Mouse (Mus musculus) thymus, postnatal 10 days (tissue): ENCODE data around the gene D5Ertd579e.

ENCODE experiments used
- DNase-seq, 2 experiments: peaks; one replicate each; pipeline ENCODE4 v3.0.0; 2021; ENCODE audit warnings: low spot score in 2 of 2

D5Ertd579e gene

DNA sequence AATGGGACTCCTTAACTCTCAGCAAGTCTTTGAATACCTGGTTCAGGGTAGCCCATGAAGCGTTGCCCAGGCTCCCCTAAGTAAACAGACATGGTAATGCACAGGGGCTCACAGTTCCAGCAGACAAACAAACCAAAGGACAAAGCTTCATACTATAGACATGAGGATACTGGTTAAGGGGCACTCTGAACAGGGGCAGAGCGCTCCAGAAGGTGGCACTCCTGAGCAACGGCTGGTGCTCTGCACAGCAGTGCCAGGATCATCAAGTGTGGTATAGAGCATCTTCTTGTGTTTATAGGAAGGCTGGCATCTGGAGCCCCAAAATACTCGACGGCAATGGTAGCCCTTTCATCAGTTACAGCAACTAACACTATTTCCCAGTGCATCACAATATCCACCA is 92.8 kb downstream of the D5Ertd579e start:
- peak; percentile 18 to 68 for DNase-seq

DNA sequence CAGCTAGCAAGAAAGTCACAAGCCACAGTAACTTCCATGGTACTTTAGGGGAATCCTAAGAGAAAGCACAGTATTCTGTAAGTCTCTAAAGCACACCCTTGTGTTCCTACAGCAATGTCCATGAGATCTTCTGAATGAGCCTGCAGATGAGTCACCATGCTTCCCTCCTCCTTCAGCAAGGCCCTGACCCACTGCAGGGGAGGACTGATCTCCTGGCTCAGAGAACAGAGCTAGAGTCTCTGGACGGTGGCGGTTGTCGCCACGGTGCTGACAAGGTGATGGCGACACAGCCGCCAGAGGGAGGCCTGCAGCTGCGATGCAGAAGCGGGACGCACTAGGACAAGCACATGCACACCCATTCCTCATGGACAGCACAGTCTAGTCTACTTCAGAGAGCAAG is 93.8 kb downstream of the D5Ertd579e start:
- no peak for DNase-seq

DNA sequence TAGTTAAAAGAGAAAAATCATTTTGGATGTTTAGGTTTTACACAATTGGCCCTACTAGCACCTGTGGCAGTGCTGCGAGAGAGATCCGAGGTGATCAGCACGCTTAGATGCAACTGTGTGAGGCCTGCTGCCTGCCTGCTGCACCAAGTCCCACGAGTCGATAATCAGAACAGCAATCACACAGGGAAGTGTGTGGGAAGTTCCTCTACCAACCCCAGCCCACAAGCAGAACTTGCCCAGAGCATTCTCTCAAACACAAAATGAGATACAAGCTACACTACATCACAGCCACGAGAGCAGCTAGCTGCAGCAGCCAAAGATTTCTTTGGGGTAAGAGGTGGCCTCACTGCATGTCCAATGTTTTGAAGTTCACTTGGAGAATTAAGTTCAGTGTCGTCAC is 94.3 kb downstream of the D5Ertd579e start:
- no peak for DNase-seq

DNA sequence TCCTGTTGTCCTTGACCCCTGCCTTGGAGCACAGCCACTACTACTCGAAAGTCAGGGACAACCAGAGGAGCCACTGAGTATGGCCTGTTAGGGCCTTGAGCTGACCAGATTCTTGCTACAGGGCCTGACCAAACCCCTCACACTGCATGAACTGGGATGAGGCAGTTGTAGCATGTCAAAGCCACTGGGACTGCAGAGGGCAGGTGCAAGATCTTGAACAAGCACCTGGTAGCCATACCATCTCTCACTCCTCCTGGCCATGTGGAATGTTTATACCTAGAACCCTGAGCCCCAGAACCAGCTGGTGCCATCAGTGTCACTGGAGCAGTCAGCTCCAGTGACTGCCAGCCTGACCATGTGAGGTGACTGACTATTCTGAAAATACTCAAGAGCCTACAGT is 96.9 kb downstream of the D5Ertd579e start:
- DNase-seq, result no peak

DNA sequence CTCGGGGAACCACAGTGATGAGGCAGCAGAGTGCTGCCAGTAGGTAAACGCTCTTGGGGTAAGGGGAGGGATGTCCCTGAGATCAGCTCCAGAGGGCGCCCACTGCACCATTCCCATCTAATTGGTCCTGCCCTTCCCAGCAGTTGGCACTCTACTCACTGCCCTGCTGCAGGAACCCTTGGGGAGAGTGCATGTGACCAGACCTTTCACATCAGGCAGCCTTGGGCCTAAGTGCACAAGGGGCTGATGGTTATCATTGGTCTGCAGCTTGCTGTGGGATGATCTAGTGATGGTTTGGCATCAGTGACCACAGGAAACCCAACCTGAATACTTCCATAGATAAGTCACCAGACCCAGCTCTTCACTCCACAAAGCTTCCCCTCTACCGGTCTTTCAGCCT is 98.2 kb downstream of the D5Ertd579e start:
- DNase-seq, result no peak

DNA sequence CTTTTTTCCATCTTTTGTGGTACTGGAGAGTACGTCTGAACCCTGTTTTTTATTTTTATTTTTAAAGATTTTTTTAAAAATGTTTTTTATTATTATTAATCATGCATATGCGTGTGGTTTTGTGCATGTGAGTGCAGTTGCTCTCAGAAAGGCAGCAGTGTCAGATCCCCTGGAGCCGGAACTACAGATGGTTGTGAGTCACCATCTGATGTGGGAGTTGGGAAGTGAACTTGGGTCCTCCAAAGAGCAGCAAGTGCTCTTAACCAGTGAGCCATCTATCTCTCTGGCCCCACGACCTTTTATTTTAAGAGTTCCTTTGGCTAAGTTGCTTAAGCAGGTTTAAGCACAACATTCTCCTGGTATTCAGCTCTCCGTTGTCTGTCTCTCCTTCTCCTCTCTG is 99.6 kb downstream of the D5Ertd579e start:
- no peak for DNase-seq

DNA sequence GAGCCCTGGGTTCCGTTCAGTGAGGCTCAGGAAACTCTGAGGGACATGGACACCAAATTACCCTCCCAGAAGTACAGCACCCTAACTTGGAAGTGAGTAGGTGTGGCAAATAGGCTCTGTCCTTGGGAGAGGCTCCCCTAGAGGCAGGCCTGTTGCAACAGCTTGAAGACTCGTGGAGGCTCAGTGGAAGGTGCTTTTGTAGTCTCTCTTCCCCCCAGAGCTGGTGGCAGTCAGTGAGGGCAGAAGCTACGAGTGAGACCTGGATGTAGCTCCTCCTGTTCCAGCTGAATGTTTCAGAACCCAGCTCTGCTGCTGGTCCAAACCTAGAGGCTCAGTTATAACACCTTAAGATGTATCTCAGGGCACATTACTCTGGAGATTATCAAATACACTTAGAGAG is 100.7 kb downstream of the D5Ertd579e start:
- DNase-seq, result no peak

DNA sequence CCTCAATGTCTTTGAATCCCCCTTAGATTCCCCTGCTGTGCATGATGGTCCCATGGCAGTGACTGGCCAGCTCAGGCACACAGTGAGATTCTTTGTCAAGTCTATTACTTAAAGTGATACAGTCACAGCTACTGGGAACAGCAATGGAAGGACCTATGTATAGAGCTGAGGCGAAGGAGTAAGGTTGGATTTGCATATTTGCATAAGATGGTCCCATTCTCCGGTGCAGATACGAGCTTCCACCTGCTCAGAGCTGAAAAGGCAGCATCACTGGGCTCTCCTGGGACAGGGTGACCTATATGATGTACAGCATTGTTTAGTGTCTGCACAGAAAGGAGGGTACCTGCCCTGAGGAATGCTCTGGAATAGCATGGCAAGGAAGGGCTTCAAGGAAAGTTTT is 101.5 kb downstream of the D5Ertd579e start:
- DNase-seq, result no peak

DNA sequence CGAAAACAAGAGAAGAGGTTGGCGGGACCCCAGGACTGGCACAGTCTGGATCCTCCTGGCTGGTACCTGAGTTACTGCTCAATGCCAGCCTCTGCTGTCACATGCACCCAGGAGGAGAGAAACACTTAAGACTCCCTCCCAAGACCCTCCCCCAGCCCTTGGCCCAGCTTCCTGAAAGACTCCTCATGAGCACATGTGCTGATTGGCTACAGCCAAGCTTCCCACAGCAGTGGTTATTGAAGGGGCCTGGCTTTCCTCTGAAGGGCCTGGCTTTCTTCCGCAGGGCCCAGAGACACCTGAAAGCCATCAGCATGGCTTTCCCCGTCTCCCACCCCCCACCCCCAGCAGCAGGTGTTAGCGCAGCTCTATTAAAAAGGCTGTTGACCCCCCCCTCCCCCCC is 102.6 kb downstream of the D5Ertd579e start, which contains the start of gene Tbc1d14:
TSS of gene Tbc1d14 (minus strand) at position 101 of the 400 bp plus-strand sequence.
- DNase-seq, result no peak

DNA sequence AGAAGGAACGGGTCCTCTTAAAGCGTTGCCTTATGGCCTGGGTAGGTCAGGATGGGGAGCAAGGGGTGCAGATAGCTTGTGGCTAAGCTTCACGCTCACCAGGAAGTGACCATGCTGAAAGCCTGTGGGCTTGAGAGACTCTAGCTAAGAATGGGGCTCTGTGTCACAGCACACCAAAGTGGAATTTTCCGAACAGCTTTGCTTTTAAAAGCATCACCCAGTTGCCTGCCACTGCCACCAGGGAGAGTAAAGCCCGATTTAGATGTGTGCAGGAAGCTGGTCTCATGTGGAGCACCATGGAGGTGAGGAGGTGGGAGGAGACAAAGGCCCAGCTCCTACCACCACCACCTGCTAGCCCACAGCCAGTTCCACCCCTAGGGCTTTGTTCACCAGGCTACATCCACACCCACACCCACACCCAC is 105.3 kb downstream of the D5Ertd579e start:
- DNase-seq, result no peak

DNA sequence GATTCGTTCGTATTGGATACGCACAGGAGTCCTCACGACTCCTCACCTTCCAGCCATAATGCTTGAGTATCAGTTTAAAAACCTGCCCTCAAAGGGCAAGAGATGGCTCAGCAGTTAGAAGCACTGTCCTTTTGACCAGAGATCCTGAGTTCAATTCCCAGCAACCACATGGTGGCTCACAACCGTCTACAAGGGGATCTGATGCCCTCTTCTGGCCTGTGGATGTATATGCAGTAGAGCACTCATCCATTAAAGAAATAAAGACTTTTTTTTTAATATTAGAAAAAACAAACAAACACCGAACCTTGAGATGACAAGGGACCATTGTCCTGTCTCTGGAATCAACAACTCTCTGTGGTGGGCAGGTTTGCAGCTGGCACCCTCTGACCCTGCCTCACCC is 111.5 kb downstream of the D5Ertd579e start:
- no peak for DNase-seq

DNA sequence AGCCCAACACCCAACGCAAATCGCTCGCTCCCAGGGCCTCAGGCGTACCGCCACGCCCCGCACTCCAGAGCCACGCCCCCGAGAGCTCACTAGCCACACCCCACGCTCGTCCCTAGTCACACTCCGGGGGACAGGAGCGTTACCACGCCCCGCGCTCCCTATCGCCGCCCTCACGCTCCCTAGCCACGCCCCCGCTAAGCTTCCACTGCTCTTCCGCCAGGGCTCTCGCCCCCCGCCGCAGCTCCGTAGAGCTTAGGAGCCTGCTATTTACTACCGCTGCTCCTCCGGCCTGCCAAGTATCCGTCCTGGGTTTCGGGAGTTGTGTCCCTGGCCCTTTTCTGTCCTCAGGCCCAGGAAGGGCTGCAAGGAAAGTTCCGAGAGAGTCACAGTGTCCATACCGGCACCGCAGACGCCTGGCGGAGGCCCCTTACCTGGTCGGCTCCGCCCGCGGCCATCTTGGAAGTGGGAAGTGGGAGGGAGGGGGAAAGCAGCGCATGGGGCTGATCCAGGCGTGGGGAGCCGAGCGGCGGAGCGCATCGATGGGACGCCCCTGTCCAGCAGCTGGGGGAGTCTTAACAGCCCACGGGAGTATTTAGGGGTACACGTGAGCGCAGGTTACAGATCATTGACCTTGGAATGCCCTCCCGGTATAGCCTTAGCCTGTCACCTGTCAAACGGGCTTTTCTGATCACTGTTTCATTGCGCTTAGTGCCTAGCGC is 113.7 kb downstream of the D5Ertd579e start:
- peak; percentile 100 for DNase-seq

DNA sequence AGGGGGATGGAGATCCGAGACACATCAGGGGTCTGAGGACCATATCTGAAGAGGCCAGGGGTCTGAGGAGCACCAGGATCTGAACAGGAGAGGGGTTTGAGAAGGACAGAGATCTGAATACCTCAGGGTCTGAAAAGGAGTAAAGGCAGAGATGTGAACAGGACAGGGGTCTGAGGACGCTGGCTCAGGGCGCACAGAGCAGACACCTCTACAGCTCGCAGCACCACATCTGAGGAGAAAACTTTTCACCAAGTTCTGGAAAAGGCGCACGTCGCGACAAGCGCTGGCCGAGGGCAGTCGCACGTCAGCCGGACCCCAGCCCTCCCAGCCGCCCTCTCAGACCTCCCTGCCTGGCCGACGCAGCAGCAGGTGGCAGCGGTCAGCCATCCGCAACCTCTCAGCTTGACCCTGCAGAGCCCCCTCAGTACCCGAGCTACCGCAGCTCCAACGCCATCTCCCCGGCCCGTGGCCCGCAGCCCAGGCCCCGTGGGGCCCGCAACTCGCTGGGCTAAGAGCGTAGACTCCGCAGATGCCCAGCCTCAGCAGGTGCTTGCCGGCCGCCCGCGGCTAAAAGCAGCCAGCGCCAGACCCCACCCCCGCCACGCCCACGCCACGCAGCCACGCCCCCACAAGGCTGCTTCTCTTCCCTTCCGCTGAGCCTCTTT is 114.4 kb downstream of the D5Ertd579e start:
- DNase-seq, result no peak

DNA sequence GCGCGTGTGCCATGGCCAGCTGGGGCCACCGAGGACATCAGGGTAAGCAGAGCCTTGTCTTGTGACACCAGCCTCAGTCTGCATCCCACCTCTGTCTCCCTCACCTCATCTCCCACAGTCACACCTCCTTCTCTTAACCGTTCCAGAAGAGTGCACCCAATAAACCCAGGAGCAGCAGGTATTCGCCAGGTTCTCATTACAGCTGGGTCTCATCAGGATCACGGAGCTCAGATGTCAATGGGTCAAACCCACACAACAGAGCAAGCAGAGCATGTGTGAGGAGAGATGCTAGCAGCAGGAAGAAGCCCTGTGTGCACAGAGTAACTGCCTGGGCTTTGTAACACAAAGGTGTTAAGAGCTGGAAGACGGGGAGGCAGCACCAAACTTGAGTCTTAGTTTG is 115.9 kb downstream of the D5Ertd579e start:
- no peak for DNase-seq

DNA sequence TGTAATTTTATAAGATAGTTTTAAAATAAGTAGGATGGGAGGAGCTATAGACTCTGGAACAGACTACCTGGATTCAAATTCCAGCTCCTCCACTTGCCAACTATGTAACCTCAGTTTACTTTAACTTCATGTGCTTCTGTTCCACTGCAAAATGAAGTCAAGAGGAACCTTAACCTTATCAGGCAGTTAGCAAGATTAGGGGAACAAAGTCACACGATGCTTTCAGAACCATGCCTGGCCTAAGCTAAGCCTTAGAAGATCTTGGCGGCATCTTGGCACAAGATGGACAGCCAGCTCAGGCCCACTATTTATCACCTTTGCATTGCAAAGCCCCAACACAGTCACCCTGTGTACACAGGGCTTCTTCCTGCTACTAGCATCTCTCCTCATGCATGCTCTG is 116.8 kb downstream of the D5Ertd579e start:
- no peak for DNase-seq

DNA sequence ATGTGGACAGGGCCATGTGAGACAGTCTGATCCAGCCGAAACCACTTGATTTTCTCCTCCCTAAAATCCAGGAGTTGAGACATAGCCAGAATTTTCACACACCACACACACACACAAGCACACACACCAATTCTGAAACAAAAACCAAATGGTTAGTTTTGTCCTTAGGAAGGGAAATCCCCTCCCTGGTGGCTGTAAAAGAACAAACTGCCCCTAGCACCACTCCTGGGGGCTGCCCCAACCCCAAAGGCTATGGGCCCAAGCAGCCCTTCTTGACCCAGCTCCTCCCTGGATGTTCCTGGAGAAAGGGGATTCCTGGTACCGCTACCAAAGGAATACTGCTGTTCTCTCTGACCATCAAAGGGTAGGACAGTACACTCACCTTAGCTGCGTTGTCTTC is 119.4 kb downstream of the D5Ertd579e start:
- no peak for DNase-seq

DNA sequence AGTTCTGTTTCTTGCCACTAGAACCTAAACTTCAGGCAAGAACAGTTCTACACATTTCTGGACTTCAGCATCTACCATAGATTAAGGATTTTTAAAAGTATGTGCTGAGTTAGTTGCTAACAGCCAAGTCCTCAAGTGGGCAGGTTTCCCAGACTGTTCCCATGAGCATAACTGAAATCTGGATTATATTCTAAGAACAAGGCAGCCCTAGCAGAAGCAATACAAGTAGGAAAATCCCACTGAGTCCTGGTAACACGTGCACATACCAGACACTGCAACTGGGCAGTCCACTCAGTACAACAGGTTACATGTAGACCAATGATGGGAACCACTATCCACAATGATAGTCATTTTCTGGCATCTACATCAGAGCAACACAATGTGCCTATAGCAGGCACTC is 120.1 kb downstream of the D5Ertd579e start:
- DNase-seq, result no peak

DNA sequence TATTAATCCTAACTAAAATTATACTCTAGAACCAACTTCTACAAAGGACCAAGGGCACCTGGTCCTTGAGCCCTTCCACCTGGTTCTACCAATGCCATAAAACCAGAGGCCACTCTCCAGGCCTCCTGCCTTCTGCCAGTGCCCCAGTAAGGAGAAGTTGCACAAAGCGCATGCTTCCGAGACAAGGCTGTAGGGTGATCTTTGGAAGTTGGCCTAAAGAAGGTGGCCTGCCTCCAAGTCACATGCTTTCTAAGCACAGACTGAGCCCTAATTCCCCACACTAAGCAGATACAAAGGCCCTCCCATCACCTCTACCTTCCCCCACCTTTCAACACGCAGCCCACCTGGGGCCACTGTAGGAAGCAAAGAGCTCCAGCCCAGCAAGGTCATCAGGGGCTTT is 120.6 kb downstream of the D5Ertd579e start:
- no peak for DNase-seq

DNA sequence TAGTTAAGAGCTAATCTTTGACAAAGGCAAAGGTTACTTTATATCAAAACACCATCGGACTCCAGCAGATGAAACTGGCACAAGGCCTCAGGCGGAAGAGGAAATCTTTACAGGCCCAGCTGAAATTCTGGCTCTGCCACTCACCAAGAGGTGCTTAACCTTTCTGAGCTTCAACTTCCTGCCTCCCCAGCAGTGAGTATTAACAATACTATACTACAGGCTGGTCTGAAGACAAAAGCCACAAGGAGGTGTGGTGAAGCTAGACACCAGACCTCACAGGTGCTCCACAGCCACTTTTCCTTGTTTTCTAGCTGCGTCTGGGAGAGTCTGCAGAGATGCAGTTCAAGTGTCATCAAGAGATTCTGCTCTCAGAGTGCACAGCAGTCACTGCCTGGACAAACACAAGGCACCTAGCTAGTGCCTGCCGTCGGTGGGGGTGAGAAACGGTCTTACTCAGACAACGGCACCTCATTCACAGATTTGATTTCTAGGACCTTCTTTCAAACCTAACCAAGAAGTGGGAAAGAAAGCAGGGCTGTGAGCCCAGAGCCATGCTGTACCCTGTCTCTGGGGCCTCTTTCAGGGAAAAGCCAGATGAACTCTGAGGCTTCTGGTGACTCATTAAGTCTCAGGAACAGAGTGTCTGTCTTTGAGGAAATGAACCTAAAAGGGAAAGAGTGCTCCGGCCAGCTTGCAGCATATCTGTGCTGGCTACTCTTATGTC is 121.5 kb downstream of the D5Ertd579e start:
- DNase-seq, result peak; percentile 31 to 39

DNA sequence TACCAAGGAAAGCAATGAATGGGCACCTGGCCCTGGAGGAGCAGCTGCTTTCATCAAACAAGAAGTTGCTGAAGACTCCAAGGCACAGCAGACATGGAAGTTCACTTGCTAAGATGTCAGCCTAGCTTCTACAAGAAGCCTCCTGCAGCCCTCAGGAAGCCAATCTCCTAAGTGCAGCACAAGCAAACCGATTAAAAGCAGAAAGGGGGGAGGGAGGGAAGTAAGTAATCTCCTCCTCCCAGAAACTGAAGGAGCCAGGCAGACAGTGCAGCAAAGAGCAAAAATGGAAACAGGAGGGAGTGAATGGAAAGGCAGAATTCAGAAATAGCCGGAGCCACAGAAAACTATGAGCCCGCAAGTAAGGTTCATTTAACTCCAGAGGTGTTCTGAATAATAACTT is 122.5 kb downstream of the D5Ertd579e start:
- no peak for DNase-seq

DNA sequence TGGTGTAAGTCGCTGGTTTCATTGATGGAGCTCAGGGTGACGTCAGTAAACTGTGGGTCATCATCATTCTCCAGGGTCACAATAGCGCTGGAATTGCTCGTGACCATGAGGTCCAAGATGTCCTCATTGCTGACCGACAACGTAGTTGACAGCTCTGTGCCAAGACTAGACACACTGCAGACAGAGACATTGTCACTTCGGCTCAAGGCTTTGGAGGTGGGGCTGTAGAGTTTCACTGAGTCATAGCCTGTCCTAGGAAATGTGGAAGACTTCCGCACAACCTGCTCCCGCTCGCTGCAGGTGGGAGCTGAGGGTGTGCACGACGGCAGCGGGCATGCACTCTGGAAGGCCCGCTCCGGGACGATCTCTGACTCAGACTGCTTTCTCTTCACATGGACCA is 124.5 kb downstream of the D5Ertd579e start:
- no peak for DNase-seq

DNA sequence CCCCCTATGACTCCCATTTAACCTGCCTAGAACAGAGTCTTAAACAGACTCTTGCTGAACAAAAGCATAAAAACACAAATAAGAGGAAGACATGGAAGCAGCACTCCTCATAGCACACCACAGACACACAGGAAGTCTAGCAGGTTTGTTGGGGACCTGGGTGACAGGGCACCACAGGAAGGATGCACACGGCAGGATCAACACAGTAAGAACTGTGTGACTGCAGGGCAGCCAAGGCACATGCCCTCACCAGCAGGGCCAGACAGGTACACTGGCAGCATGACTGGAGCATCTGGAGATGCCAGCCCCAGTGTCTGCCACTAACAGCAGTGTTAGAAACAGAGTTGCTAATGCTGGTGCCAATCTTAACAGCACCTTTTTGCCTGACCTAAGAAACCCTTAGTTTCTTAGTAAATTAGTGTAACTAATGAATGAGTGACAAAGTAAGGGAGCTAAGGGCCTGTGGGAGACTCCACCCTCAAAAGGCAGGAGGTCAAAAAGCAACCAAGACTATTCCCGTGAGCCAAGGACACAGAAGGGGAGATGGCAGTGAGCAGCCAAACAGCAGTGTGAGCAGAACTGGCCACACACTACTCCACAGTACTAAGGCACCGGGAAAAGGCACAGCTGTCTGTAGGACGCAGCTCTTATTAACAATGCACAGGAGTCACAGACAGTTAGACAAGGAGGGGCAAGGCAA is 125.1 kb downstream of the D5Ertd579e start:
- no peak for DNase-seq
